Mouse (Mus musculus): ENCODE data around the gene Hsd17b6.

Gene Hsd17b6

DNA sequence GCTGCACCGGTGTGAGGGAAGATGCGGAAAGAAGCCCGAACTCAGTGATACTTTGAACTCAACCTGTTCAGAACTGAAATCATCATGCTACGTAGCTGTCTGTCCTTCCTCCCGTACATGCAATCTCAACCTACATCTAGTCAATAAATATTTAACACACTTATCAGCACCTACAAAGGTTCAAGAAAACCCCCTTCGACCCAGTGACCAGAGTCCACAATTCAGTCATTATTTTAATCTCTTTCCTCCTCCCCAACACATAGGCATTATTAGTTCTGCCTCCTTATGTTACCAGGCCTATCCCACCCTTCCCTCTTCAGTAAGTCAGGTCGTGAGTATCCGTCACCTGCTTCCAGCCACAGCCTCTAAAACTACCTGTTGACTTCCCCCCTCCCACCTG, 1.9 kb downstream of the Hsd17b6 start:
- DNase-seq (ENCODE audit: low spot score) = no peak

DNA sequence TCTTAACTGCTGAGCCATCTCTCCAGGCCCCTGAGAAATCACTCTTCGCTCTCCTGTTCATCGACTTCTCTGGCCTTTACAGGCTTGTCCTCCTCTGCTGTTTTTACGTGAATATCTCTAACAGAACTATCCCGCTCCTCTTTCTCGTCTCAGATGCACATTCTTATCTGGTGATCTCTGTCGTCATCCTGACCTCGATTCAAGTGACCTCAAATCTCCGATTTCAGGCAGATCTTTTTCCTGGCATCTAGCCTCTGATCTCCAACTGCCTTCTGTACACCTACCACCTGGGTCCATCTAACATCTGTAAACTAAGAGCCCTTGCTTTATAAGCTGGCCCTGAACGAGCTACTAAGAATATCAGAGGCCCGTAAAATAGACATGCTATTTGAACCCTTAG, 2.5 kb downstream of the Hsd17b6 start:
- no peak for DNase-seq (ENCODE audit: low spot score)

DNA sequence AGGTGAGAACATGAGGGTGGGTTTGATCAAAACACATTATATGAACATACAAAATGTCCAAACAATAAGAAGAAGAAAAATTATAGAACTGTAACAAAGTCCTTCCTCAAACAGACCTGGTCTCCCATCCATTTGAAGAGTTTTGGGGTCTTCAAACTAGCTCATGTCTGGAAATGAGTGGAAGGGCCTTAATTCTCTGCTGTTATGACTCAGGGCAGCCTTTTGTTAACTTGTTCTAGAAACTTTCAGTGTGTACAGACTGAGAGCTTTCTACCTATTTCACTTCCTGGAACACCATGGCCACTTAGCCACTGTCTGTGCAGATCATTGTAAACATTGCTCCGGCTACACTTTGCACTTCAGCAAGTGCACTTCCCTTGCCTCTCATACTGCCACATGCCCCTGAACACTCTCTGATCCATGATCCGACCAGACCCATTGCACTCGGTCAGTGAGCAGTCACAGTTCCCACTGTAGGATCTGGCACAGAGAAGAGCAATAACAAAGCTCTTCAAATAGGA, 4.1 kb downstream of the Hsd17b6 start:
- DNase-seq (ENCODE audit: low spot score) = no peak

DNA sequence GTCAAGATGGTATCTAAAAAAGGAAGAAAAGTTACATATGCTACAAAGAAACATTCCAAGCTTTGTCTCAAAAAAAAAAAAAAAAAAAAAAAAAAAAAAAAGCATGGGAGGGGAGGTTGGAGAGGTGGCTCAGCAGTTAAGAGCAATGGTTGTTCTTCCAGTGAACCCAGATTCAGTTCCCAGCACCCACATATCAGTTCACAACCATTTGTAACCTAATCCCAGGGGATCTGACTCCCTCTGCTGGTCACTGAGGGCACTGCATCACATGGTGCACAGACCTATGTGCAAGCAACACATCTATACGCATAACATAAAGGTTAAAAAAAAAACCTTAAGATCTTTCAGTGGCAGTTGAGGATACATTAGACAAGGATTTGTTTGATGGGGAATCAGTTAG, 9.2 kb downstream of the Hsd17b6 start:
- DNase-seq (ENCODE audit: low spot score) = no peak

DNA sequence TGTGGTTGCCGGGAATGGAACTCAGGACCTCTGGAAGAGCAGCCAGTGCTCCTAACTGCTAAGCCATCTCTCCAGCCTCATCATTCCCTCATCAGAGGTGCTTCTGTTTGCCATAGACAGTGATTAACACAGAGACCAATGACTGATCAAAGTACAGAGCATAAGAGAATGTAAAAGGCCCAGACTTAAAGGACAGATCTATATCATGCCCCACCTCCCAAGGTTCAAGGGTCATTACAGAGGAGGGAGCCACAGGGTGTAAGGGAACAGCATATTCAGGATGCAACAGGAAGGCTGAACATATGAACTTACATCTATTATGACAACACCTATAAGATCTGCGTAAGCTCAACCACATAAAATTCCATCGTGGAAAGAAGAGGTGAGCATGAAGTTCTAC, 10.7 kb downstream of the Hsd17b6 start:
- no peak for DNase-seq (ENCODE audit: low spot score)

DNA sequence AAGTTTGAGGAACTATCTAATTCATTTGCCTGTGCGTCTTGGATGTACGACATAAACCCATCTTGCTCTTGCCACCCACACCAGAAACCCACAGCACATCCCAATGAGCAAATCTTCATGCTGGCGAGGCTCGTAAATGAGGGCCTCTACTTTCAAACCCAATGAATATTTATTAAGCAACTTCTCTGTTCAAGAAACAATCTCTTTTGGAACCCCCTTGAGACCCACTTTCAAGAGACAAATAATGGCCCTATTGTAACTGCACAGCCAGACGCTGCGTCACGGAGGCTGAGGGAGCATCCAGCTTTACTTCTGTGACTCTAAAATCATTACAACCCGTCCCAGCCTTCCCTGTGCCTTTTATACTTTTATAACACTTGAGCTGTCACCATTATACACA, 21.8 kb downstream of the Hsd17b6 start:
- DNase-seq (ENCODE audit: low spot score) = no peak

DNA sequence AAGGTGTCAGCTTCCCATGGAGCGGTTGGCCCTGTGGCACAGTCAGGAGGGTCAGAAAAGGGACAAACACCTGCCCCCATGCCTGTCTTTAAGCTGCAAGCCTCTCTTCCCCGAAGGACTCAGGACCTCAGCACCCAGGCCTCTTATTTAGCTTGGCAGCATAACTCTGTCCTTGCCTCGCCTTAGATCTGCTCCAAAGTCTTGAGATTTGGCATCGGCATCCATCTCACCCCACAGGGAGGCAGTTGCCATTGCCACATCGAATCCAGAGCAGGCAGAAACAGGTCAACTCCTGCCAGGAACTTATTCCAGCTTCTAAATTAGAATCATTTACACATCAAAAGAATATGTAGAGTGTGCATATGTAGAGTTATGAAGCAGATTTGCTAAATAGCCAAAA, 22.8 kb downstream of the Hsd17b6 start:
- DNase-seq (ENCODE audit: low spot score) = peak; percentile 8

DNA sequence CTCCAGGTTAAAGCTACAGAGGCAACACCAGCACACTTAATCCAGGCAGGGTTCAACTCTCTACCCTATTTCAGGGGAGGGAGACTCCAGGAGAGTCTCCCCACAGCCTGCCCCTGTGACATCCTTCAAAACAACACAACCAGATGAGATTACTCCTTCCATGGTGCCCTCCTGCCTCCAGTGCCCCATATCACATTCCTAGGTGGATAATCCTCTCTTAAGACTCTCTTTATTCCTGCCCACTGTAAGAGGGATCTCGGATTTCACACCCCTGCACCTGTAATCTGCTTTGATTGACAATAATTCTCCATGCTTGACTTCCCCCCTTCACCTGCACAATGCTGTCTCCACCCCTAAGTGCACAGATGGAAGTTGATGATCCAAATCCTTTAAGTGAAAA, 31.9 kb downstream of the Hsd17b6 start:
- DNase-seq (ENCODE audit: low spot score) = no peak

DNA sequence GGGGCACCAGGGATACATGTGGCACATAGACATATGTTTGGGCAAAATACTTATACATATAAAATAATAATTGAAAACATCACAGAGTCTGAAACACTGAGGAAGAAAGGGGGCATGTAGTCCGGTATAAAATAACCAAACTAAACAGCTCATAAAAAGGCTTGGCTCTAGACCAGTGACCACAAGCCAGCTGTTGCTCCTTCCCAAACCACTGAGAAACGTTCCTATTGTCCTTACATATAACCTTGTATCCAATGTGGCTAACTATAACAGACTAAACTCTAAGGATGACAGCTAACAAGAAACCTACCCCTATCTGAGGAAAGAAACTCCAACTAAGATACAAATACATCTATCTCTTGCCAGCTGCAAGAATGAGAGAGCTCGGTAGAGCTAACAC, 33.3 kb downstream of the Hsd17b6 start:
- no peak for DNase-seq (ENCODE audit: low spot score)

DNA sequence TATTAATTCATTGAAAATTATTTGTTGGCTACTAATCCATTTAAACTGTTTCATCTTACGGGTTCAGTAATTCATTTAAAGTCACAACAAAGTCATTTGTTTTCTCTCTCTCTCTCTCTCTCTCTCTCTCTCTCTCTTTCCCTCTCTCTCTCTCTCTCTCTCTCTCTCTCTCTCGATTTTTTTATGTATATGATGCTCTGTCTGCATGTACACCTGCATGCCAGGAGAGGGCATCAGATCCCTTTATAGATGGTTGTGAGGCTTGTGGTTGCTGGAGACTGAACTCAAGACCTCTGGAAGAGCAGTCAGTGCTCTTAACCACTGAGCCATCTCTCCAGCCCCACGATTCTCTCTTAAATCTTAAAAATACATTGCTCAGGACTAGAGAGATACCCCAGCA, 36.3 kb downstream of the Hsd17b6 start:
- DNase-seq (ENCODE audit: low spot score) = no peak

DNA sequence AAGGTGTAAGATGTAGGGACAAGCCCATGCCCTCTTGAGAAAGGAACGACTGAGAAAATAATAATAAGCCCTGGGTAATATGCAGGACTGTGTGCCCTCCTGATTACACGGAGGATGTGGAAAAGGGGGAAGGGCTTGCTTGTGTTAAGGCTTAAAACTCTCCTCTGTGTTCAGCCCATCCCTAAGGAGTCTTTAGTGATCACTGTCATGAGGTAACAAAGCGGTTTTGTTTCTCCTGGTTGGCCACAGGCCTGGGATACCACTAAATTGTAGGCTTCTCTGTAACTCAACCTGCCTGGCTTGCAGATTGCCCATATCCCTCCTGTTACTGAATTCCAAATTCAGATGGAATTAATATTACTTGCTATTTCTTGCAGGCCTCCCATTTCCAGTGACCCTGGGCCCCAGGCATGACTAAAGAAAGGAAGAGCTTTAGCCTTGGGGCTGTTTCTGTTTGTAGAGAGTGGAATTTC, 37.0 kb downstream of the Hsd17b6 start:
- DNase-seq (ENCODE audit: low spot score) = no peak

DNA sequence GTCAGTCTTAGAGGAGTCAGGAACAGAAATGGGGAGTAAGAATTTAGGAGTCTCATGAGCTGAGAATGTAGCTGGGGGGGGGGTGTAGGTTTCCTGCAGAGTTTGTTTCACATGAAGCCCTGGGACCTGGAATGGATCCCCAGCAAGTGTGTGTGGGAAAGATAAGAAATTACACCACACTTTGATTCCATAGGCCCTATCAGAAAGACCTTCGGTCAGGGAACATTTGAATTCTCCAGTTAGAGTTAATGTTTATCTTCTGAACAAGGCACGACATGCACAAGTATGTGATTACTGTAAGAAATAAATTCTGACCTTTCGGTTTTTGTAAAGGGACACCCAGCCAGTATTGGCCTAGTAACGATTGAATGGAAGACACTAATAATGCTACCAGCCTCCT, 37.6 kb downstream of the Hsd17b6 start:
- DNase-seq (ENCODE audit: low spot score) = no peak

DNA sequence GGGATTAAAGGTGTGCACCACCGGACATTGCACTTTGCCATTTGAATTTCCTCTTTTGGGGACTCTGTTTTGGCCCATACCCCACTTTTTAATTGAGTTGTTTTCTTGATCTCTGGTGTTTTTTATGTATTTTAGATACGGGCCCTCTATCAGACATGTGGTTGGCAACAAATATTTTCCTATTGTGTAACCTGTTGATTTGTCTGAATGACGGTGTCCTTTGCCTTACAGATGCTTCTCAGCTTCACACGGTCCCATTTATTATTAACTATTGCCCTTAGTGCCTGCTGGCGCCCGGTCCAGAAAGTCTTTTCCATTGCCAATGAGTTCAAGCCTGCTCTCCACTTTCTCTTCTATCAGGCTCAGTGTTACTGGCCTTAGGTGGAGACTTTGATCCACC, 40.9 kb downstream of the Hsd17b6 start:
- DNase-seq (ENCODE audit: low spot score) = no peak

DNA sequence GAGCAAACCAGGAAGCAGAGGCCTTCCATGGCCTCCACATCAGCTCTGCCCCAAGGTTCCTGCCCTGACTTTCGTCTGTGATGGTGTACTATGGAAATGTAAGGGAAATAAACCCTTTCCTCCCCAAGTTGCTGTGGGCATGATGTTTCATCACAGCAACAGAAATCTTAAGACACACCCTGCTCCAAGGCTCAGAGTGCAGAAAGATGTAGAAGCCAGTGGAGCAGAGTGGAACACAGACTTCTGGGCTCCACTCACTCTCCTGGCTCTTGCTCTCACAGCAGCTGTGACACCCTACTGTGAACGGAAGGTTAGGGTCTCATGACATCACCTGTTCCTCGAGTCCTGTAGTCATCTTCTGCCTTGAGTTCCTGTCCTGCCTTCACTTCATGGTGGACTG, 43.4 kb downstream of the Hsd17b6 start:
- no peak for DNase-seq (ENCODE audit: low spot score)

DNA sequence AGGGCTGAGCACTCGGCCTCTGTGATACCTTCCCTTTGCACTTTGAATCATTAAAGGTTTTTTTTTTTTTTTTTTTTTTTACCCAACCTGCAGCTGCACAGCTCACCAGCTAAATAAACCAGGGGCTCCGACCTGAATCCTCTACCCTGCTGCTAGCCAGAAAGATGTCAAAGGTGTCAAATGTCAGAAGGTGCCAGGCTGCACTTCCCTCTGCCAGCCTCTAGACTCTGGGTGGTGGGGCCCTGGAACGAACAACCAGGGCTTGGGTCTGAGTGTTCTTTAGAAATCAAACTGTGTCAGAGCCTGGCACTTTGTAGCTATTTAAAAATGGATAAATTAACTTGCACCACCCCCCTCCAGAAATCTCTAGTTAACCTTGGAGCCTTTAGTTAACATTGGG, 45.0 kb downstream of the Hsd17b6 start:
- DNase-seq (ENCODE audit: low spot score) = no peak

DNA sequence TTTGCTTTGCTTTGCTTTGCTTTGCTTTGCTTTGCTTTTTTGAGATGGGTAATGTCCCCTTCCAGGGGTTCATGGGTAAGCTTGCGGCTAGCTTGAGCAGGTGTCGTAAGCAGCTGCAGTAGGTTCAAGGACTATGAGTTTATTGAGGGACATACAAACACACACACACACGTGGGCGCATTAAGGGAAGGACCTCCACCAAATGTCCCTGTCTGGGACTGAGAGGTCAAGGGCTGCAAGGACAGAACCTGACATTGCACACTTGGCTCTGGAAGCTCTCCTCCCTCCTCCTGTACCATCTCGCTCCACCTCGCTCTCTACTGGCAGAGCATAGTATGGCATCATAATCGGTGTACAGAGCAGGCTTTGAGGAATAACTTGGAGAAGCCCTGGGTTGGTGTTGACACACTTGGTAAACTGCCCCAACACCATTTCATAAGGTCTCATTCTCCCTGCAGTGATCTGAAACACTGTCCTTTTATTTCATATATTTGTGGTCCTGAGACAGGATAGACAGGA, 48.2 kb downstream of the Hsd17b6 start:
- DNase-seq (ENCODE audit: low spot score) = no peak

DNA sequence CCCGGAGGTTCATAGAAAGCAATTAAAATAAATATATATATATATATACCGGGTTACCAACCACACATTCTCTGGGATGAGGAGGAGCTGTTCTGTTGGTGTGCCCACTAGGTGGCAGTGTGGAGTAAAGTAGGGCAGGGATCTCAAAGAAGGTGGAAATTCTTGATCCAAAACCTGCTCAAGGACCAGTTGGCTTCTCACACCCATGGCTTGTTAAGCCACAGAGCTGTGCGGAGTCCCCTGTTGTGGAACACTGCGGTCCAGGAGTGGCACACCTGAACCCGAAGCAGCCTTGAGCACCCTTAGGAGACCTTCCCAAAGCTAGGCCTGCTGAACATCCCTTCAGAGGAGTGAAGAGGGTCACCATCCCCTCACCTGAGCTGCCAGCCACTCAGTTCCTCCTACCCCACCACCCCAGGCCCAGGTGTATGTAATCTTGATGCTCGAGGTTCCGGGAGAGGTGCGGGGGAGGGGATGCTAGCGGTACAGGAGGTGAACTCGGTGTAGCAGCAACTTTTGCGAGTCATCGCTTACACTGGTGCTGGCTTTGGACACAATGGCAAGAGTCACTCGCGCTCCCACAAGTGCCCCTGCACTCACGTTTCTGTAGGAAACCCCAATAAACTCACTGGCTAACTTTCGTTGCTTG, 51.1 kb downstream of the Hsd17b6 start:
- DNase-seq (ENCODE audit: low spot score) = peak; percentile 62

DNA sequence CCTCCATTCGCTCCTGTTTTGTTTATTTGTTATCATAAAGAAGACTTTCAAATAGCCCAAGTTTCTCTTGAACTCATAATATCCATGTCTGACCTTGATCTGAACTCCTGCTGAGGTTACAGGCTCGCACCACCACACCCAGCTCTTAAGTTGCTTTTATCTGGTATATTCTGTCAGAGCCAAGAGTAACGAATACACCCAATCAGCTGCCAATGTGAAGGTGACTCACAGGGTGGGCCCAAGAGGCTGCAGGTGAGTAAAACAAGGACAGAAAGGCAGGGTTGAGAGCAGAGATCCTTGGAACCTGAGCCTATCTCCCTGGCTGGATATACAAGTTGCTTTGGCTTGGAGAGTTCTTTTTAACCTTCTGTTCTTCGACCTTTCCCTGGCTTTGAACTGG, 52.4 kb downstream of the Hsd17b6 start:
- no peak for DNase-seq (ENCODE audit: low spot score)

DNA sequence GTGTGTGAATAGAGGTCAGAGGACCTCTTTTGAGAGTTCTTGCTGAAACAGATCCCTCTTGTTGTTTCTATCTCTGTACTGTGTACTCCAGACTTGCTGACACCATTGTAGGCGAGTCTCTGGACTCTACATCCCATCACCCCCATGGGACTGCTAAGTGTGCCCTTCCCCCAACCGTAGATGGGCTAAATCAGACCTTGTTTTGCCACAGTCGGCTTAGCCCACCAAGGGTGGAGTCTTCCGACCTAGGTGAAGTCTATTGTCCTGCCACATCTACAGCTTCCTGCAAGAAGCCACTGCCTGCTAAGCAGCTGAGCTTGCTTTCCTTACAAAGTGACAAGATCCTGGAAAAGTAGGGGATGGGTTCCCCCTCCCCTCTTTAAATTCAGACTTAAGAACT, 55.6 kb downstream of the Hsd17b6 start:
- no peak for DNase-seq (ENCODE audit: low spot score)

DNA sequence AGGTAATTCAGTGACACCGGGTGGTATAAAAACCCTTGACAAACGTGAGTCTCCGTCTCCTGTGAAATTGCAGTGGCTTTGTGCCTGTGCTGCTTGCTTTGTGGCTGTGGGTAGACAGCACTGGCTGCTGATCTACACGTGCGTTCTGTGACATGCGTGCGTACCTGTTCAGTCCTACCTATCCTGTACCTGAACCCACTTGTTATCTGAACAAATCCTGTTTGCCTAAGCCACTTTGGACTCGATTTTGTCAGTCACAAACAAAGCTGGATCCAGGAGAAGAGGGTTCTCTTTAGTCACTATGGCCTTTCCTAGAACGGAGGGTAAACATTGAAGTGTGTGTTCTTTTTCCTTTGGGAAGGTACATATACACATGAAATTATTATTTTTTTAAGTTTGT, 56.0 kb downstream of the Hsd17b6 start:
- no peak for DNase-seq (ENCODE audit: low spot score)

DNA sequence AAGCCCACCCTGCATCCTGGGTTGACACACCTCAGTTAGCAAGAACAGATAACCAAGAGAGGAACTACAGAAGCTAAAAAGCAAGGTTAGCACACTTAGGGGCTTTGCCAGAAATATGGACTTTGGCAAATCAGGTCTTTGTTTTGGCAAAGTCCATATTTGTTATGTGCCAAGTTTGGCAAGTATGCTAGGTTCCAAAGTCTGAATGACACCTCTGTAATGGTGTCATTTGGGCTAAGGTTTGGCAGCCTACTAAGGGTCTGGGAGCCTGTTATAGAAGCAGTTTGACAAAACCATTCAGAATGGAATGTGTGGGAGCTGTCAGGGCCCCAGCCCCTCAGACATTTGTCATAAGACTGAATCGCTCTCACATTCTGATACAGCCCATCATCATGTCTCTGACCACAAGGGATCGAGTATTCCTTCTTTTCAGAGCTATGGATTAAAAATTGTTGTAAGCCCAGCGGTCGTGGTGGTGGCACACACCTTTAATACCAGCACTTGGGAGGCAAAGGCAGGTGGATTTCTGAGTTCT, 57.7 kb downstream of the Hsd17b6 start:
- no peak for DNase-seq (ENCODE audit: low spot score)

DNA sequence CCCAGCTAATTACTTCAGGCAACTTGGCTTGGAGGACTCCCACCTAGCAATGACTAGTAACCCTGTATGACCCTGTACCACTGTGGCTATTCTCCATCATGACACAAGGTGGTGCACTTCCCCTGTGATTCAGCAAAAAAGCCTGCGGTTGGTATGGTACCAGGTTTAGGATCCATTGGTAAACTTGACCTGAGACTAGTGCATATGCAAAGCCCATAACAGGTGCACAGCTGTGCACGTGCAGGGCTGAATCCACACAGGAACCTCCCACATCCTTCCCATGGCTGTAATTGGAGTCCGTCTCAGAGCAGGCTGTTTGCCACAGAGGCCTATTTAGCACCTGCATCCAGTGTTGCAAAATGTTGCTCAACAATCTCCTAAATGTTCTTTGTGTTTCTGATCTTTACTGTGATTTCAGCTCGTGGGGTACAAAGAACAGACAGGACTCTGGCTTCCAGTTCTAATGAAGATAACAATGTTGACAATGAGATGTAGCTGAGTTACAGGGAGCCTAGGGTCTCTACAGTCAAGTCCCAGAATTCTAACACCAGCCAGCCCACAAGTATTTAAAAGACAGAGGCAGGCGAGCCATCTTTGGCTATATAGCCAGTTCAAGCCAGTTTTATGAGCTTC, 61.9 kb downstream of the Hsd17b6 start:
- DNase-seq (ENCODE audit: low spot score) = peak; percentile 19
